Mouse (Mus musculus): ENCODE measurements around the gene Ubac2.
"Not testable (repeated sequence)": the region's sequence is repeated elsewhere in the genome, so short reads cannot be mapped to it uniquely, and the experiment has no call there.

Ubac2 gene

DNA sequence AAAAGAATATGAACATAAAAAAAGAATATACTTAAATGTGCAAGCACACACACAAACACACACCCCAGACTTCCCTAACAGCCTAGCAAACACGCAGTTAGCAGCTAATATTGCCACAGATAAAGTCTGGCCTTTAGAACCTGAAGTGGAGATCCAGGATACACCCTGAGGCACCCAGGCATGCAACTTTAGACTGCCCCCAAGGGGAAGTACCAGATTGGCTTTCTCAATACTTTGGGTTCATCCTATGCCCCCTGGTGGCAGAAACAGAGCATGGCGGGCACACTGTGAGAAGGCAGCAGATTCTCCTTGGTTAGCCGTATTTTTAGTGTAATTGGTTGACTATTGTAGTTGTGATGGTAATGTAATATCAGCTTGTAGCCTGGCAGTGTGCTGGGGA is 182.2 kb downstream of the Ubac2 start:
- peak; percentile 91 for DNase-seq

DNA sequence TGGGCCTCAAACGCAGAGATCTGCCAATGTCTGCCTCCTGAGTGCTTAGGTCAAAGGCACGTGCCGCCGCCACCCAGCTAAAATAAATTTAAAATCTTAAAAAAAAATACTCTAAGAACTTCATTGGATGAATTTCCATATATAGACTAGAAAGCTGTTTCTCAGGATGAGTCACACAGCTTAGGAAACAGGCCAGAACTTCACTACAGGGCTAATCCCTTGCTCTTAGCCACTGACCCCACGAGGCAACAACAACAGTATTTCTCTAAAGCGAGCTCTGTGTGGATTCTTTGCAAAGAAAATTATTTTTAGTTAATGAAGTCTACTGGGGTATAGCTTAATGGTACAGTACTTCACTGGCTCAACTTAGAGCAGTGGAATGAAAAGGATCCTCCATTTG is 183.0 kb downstream of the Ubac2 start:
- DNase-seq = no peak

DNA sequence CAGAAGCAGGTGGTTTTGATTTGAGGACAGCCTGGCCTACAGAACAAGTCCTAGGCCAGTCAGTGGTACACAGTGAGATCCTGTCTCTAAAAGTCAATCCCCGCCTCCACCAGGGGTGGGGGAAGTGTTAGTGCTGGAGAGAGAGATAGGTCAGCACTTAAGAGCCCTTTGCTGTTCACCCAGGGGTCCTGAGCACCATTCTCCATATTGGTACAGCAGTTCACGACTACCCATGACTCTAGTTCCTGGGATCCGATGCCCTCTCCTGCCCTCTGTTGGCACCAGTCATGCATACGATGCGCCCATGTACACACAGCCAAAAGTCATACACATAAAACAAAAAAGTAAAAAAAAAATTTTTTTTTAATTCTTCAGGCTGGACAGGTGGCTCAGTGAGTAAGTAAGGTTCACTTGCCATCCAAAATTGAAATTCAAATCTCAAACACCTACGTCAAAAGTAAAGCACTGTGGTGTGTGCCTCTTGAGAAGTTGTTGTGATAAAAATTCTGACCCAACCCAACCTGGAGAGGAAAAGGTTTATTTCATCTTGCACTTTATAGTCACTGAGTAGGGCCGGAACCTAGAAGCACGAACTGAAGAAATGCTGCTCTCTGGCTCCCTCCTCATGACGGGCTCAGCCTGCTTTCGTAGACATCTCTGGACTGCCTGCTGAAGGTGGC is 184.1 kb downstream of the Ubac2 start:
- DNase-seq = no peak

DNA sequence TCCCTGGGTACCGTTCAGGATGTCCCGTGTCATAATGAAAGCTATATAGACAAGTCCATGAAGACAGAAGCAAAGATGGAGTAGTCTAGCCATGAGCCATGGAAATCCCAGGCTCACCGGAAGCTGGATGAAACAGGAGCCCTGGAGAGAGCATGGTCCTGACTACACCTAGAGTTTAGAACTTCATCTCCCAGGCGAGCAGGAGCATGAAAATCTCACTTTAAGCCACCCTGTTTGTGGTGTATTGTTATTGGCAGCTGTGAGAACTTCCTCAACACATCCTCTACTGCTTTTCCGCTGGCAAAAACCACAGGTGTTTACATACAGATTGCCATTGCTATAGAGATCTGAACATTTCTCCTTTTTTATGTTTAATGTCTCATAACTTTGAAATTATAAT is 185.2 kb downstream of the Ubac2 start:
- DNase-seq = no peak

DNA sequence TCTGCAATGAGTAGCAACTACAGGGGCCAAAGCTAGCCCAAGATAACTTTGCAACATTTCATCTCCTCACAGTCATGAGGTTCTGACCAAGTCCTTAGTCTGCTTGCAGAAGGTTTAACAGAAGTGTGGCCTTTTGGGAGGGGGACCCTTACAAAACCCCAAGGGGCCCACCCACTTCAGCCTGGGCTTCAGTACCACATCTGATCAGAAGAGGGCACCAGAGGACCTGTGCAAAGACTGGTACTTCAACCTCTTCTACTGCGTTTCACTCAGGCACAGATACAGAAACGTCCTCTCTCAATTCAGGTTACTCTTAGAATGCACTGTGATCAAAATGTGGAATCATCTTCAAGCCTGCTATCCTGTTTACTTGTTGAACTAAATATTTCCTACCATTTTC is 186.1 kb downstream of the Ubac2 start:
- DNase-seq = peak; percentile 85

- DNase-seq = peak; percentile 41
Observed at GRCm38 (mm10) chr14:122066243-122066642, 187.8 kb downstream of the Ubac2 start.

DNA sequence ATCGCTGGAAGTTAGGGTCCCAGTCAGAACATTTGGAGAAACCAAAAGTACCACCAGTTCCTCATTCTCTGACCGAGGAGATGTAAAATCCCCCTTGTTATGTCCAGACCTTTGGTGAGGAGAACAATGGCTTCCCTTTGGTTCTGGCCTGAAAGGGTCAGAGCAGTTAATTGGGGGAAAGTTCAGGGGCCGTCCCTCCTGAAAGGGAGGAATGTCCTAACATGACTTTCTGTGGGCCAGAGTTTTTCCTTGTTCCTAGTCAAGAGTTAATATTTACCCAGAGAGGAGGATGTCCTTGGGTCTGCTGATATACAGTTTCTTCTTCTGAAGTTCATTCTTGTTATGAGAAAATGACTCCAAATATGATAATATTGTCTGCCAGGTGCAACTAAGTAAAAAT is 189.6 kb downstream of the Ubac2 start:
- DNase-seq = not testable (repeated sequence)

DNA sequence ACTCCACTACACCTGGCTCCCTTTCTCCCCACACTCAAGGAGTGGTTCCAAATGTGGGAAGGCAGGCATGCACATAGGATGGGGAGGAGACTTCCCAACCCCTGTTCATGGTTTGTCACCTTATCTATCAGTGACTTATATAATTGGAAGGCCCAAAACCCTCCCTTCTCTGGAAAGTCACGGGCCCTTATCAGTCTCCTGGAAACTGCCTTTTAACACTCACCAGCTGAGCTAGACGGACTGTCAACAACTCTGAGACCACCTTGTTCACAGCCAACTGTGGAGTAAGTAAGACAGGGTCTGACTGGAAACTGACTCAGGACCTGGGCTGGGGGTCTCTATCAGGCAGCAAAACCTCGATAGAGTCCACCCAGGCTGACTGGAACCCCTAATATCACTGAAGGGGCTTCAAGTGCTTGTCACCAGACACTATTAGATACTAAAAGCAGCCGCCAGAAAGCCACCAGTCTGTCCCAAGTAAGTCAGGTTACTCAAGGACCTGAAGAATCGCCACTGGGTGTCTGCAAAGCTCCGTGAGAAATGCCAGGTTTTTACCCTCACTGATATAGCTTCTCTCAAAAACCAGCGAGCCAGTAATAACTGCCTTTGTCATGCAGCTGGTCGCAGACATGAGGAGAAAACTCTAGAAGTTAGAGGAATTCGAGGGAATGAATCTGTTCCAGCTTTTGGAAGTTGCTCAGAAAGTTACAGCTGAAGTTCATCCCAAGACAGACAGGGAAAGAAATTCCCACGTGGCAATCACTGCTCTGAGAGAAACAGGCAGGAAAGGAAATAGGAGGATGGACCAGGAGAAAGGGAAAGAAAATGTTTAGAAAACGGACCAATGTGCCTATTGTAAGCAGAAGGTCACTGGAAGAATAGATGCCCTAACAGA is 190.6 kb downstream of the Ubac2 start:
- DNase-seq = peak; percentile 47

DNA sequence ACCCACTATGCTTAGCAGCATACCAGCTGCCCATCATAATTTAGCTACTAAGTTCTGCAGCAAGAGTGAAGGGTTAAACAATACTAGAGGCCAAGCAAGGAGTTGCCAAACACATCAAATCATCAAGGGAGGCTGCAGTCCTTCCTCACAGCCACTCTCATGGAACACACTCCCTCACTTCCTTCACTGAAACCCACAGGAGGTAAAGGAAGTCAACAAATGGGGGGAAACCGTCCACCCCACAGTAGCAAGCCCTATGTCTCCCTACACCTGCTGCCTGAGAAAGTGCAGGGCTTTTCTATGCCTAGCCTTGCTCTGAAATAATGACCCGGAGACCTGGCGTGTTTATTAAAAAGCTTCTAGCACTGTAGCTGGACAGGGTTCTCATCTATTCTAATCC is 191.5 kb downstream of the Ubac2 start:
- no peak for DNase-seq

Measured in lung, postnatal 10 days (tissue).